Mouse (Mus musculus) liver, postnatal 0 days (tissue): Measurements from ENCODE around the gene Appbp2. TPM values are rescaled to one million over a fixed set of nuclear protein-coding genes. Genes with fewer than 3 reads are reported as not detected.

Experiments used
- ATAC-seq: fragments of 200-750 bp; cut with Nextera tagmentation; 2 replicates; pipeline ENCODE4 v1.8.0; 2017; ENCODE audit warnings: mild to moderate bottlenecking, moderate library complexity
- DNase-seq: peaks from one replicate; pipeline ENCODE4 v3.0.0-alpha.2; 2016
- H3K27ac ChIP-seq: fragments of 300-500 bp; sonication (generic); 2 replicates; pipeline ENCODE4 v1.5.1; 2014; ENCODE audit warnings: antibody characterized with exemption, moderate library complexity, mild to moderate bottlenecking, low read depth
- H3K27me3 ChIP-seq: fragments of 300-500 bp; sonication (generic); 2 replicates; pipeline ENCODE4 v1.6.1; 2014; ENCODE audit warnings: low read length, control low read depth, mixed read lengths; ENCODE audit not compliant: insufficient read depth
- H3K36me3 ChIP-seq: fragments of 300-500 bp; sonication (generic); replicated peaks from 2 replicates; pipeline ENCODE4 v1.6.1; 2014; ENCODE audit warnings: mild to moderate bottlenecking, control low read depth, low read length, moderate library complexity, mixed read lengths; ENCODE audit not compliant: insufficient read depth
- H3K4me1 ChIP-seq: fragments of 300-500 bp; sonication (generic); 2 replicates; pipeline ENCODE4 v1.6.1; 2014; ENCODE audit warnings: antibody characterized with exemption, mild to moderate bottlenecking, control low read depth; ENCODE audit not compliant: insufficient read depth
- H3K4me2 ChIP-seq: fragments of 300-500 bp; sonication (generic); 2 replicates; pipeline ENCODE4 v1.6.1; 2014; ENCODE audit warnings: low read depth, mild to moderate bottlenecking, low read length, moderate library complexity, mixed read lengths
- H3K4me3 ChIP-seq: fragments of 300-500 bp; sonication (generic); 2 replicates; pipeline ENCODE4 v1.5.1; 2014; ENCODE audit warnings: low read depth, low read length
- H3K9ac ChIP-seq: fragments of 300-500 bp; sonication (generic); replicated peaks from 2 replicates; pipeline ENCODE4 v1.6.1; 2014; ENCODE audit warnings: mild to moderate bottlenecking, moderate library complexity
- H3K9me3 ChIP-seq: fragments of 300-500 bp; sonication (generic); 2 replicates; pipeline ENCODE4 v1.6.1; 2016; ENCODE audit warnings: mild to moderate bottlenecking, control low read depth, low read length, mixed read lengths
- CTCF ChIP-seq: sonication (generic); IDR thresholded peaks from 2 replicates; pipeline ENCODE4 v1.5.1; 2016; ENCODE audit warnings: antibody characterized with exemption, low read depth
- EP300 ChIP-seq: IDR thresholded peaks from 2 replicates; pipeline ENCODE4 v1.6.1; 2016; ENCODE audit warnings: antibody characterized with exemption, low read depth, mild to moderate bottlenecking
- WGBS: fragments of 180-500 bp; shearing (Covaris S2); extraction: QIAGEN DNeasy Blood & Tissue Kit; methylation state at CpG from one replicate; pipeline ENCODE4 v1.1.7; 2014; ENCODE audit not compliant: insufficient replicate concordance; 5-methylcytosine and 5-hydroxymethylcytosine counted together
- polyA plus RNA-seq: library from polyadenylated mRNA; unstranded; fragments of >200 nt; fragmentation: Nextera tagmentation; extraction: Ambion mirVana; gene quantifications from 2 replicates; pipeline ENCODE4 v1.2.1, GENCODE M21; 2015

The Appbp2 gene
- 9.3 and 9.9 TPM in 2 replicates for polyA plus RNA-seq

GRCm38 (mm10) chr11:85234990-85235841 lies at the start of gene Appbp2:
Appbp2 (minus strand) TSS chr11:85235130.
- 5% methylated on average over 48 of the region's 48 CpGs for WGBS
- Histone ChIP-seq H3K36me3 (0 out of 2 replicates have a peak, but pooled peaks cover 3% of the 10 kb centered on the region), H3K27ac (peak within 1 kb of the TSS; percentile 96), H3K4me2 (peak within 1 kb of the TSS; percentile 79), H3K9ac (peak within 1 kb of the TSS; percentile 94), H3K4me3 (peak within 1 kb of the TSS; percentile 94), H3K4me1 (peaks cover 6% of the 10 kb centered on the region; the same call in 1 of the 2 replicates), H3K27me3 (no peaks in the 10 kb centered on the region), H3K9me3 (no peaks in the 10 kb centered on the region)
- no peak for TF ChIP-seq EP300
- TF ChIP-seq CTCF = no peak
- ATAC-seq = peak; percentile 94
- peak; percentile 96 for DNase-seq

GRCm38 (mm10) chr11:85281219-85281878 lies 46.4 kb upstream of the Appbp2 start:
- no peak for DNase-seq
- WGBS = 64% methylated on average over 15 of the region's 15 CpGs
- TF ChIP-seq EP300 (no peak), CTCF (no peak)
- no peak overlapping the region for H3K27ac ChIP-seq
- H3K4me1 ChIP-seq = no peaks in the 10 kb centered on the region
- H3K4me3 ChIP-seq = no peak overlapping the region
- H3K9ac ChIP-seq = no peak overlapping the region
- no peak for ATAC-seq
- H3K9me3 ChIP-seq = no peaks in the 10 kb centered on the region
- no peak overlapping the region for H3K4me2 ChIP-seq
- H3K27me3 ChIP-seq = no peaks in the 10 kb centered on the region
- no peaks in the 10 kb centered on the region for H3K36me3 ChIP-seq

- no peak for TF ChIP-seq EP300
- TF ChIP-seq CTCF = peak; percentile 27; the same call in 1 of the 2 replicates
- no peak overlapping the region for H3K9ac ChIP-seq
- H3K36me3 ChIP-seq = no peaks in the 10 kb centered on the region
- no peaks in the 10 kb centered on the region for H3K27me3 ChIP-seq
- WGBS = 81% methylated on average over 1 of the region's 1 CpGs
- H3K4me1 ChIP-seq = no peaks in the 10 kb centered on the region
- ATAC-seq = no peak
- no peak overlapping the region for H3K4me3 ChIP-seq
- no peak for DNase-seq
- no peak overlapping the region for H3K4me2 ChIP-seq
- H3K9me3 ChIP-seq = no peaks in the 10 kb centered on the region
- no peak overlapping the region for H3K27ac ChIP-seq
These were observed 43.2 kb upstream of the Appbp2 start for GRCm38 (mm10) chr11:85278175-85278574.

GRCm38 (mm10) chr11:85277609-85278008 lies 42.7 kb upstream of the Appbp2 start:
- ATAC-seq = no peak
- 42% methylated on average over 5 of the region's 5 CpGs for WGBS
- TF ChIP-seq CTCF (no peak), EP300 (no peak)

GRCm38 (mm10) chr11:85275151-85275550 lies 40.2 kb upstream of the Appbp2 start:
- Histone ChIP-seq H3K27me3 (no peaks in the 10 kb centered on the region), H3K9ac (no peak overlapping the region), H3K36me3 (no peaks in the 10 kb centered on the region), H3K27ac (no peak overlapping the region), H3K4me1 (no peaks in the 10 kb centered on the region; the same call in 1 of the 2 replicates), H3K4me2 (no peak overlapping the region), H3K9me3 (no peaks in the 10 kb centered on the region), H3K4me3 (no peak overlapping the region)
- no peak for ATAC-seq
- DNase-seq = no peak
- TF ChIP-seq EP300 (no peak), CTCF (no peak)
- 60% methylated on average over 5 of the region's 5 CpGs for WGBS

More at GRCm38 (mm10) chr11:85277609-85278008, 42.7 kb upstream of the Appbp2 start:
- H3K9ac ChIP-seq = no peak overlapping the region
- no peaks in the 10 kb centered on the region for H3K9me3 ChIP-seq
- H3K4me2 ChIP-seq = no peak overlapping the region
- H3K27ac ChIP-seq = no peak overlapping the region
- H3K4me3 ChIP-seq = no peak overlapping the region
- H3K27me3 ChIP-seq = no peaks in the 10 kb centered on the region
- no peaks in the 10 kb centered on the region for H3K4me1 ChIP-seq
- no peaks in the 10 kb centered on the region for H3K36me3 ChIP-seq
- DNase-seq = no peak

- Histone ChIP-seq H3K36me3 (no peaks in the 10 kb centered on the region), H3K4me2 (no peak overlapping the region), H3K4me1 (no peaks in the 10 kb centered on the region; the same call in 1 of the 2 replicates), H3K27me3 (no peaks in the 10 kb centered on the region), H3K9ac (no peak overlapping the region), H3K4me3 (no peak overlapping the region), H3K9me3 (no peaks in the 10 kb centered on the region), H3K27ac (no peak overlapping the region)
- DNase-seq (peak; percentile 50), ATAC-seq (no peak)
- 70% methylated on average over 6 of the region's 6 CpGs for WGBS
- no peak for TF ChIP-seq EP300
- peak; percentile 72 for TF ChIP-seq CTCF
These were observed 38.4 kb upstream of the Appbp2 start for GRCm38 (mm10) chr11:85273299-85273698.
